Mouse (Mus musculus) fat pad, adult 2 months (tissue): Measurements from ENCODE around the gene Gm17657.
"Not testable (repeated sequence)": the region's sequence is repeated elsewhere in the genome, so short reads cannot be mapped to it uniquely, and the experiment has no call there.

ENCODE experiments used
- DNase-seq: peaks from one replicate; pipeline ENCODE4 v3.0.0-alpha.2; 2011; ENCODE audit warnings: low read depth, low spot score; ENCODE audit errors: extremely low read depth

Gm17657 gene

DNA sequence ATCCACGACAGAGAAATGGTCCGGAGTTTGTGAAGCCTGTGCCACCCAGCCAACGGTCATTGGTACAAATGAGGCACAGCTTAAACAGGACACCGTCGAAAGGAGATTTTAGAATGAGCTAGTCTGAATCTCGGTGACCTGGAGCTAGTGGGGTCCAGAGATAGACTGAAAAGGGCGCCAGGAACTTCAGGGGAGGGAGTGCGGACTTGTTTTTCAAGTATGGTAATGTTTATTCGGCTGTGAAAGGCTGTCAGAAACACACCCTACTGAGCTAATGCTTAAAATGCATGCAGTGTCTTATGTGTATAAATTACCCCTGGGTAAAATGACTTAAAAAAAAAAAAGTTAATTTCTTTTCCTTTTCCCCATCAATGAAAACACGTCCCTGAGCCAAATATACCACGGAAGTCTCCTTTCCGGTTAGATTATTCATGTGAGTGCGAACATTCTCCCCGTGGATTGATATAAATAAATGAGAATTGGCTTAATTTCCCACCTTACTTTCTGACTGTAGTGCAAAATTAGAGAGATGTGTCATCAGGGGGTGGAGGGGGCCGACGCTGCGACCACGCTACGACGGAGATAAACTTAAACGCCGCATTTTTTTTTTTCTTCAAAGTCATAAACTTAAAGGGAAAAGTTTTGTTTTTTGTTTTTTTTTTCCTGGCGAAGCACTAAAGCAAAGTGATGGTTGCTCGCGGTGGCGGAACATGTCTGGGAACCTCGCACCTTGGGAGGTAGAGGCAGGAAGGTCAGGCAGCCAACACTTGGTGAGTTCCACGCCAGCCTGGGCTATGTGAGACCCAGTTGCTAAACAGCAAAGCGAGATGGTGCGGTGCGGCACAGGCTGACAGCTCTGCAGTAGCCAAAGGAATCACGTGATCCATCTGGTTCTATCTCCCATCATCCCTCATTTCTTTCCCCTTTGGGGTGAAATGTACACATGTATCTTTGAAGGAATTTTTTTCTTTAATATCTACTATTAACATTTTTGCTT, 46.5 kb downstream of the Gm17657 start:
- DNase-seq = no peak

DNA sequence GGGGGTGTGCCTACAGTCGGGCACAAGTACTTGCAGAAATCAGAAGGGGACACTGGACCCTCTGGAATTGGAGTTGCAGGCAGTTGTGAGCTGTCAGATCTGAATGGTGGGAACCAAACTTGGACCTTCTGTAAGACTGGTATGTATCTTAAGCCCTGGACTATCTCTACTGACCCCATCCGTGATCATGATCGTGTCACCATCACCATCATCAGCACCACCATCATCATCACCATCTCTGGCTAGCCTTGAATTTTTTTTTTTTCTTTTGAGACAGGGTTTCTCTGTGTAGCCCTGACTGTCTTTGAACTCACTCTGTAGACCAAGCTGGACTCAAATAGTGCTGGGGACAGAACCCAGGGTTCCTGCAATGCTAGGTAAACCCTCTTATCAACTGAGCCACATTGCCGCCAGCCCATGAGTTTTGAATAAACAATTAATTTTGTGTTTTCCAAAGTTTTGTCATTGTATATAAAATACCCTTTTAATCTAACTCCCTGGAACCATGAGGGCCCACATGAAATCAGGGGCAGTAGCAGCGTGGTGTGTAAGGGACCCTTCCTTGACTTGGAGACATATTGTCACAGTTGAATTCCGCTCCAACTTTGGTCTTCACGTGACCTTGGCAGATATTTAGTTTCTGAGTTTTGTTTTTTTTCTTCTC, 47.3 kb downstream of the Gm17657 start:
- no peak for DNase-seq

DNA sequence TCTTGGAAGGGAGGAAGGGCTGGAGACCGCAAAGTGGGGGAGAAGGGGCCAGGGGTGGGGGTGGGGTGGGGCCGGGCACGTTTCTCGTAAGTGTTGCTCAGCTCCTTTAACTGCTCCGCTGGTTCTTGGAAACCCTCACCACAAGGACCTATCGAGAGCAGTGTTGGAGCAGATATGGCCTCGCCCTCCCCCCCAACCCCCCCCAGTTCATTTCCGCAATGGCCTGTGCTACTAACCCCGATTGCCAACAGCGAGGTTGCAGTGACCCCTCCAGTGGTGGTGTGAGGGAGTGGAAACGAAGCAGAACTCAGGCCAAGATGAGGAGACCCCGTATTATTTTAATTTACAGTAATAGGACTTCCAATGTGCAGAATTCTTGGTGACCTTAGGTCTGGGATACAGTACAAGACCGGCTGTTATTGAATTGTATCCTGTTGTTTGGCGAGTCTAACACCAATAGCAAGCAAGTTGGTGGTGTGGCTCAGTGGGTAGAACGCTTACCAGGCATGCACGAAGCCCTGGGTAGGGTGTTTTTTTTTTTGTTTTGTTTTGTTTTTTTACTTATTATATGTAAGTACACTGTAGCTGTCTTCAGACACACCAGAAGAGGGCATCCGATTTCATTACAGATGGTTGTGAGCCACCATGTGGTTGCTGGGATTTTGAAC, 48.5 kb downstream of the Gm17657 start:
- DNase-seq = no peak

DNA sequence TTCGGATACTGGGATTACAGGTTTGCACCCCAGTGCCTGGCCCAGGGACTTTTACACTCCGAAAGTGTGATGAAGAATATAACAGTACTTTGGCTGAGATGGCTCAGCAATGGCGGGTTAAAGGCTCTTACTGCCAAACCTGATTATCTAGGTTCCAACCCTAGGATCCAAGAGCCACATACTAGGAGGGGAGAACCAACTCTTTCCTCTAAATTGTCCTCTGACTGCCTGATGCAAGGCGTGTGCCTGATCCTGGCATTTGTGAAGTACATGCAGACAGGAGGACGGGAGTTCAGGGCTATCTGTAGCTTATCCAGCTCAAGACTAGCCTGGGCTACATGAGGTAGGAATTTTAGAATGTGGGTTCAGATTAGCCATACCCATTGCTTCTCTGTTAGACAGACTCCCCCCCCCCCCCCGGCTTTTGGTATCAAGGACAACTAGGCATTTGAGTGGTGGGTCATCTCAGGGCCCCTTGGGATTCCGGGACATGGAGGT, 49.1 kb downstream of the Gm17657 start:
- no peak for DNase-seq

DNA sequence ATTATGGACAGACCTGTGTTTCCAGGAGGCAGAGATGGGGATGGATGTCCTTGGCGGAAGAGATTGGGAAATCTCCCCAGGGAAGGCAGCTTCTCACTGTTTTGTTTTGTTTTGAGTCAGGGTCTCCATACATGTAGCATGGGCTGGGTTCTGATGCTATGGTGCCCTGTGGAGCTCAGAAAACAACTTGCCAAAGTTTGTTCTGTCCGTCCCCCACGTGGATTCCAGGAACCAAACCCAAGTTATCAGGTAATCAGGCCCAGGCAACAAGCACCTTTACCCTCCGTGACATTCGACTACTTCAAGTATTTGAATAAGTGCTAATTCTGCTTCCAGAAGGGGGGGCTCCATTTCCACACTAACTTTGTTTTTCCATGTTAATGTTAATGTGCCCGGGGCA, 49.9 kb downstream of the Gm17657 start:
- no peak for DNase-seq

DNA sequence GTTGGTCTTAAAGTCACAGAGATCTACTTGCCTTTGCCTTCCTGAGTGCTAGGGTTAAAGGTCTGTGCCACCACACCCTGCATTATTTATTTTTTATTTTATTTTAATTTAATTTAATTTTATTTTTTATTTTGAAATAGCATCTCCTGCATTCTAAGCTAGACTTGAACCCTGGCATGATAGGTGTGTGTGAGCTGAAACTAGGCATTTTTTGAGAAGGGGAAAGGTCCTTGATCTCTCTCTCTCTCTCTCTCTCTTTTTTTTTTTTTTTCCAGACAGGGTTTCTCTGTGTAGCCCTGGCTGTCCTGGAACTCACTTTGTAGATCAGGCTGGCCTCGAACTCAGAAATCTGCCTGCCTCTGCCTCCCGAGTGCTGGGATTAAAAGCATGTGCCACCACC, 50.5 kb downstream of the Gm17657 start:
- not testable (repeated sequence) for DNase-seq

DNA sequence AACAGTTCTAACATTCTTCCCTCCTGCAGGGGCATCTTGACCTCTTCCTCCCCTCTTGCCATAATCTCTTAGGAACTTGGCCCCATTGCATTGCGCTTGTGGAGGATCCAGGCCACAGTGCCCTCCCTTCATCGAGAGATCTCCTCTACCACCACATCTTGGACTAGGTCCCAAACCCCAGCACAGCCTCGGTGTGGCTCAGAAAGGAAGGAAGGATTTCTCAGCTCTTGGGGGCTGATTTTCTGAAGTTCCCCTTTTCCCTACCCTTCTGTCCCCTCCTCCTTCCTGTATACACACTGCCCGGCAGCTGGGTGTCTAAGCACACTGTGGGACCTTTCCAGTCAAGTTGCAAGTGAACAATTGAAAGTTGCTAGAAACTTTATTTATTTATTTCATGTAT, 51.4 kb downstream of the Gm17657 start:
- no peak for DNase-seq

DNA sequence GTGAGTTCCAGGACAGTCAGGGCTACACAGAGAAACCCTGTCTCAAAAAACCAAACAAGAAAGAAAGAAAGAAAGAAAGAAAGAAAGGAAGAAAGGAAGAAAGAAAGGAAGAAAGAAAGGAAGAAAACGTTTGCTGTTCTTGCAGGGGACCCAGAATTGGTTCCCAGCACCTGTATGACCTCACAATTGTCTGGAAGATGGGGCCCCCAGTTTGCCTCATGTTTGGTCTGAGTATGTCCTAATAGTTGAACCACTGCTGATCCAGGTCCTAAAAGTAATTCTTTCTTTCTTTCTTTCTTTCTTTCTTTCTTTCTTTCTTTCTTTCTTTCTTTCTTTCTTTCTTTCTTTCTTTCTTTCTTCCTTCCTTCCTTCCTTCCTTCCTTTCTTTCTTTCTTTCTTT, 52.0 kb downstream of the Gm17657 start:
- DNase-seq = not testable (repeated sequence)

DNA sequence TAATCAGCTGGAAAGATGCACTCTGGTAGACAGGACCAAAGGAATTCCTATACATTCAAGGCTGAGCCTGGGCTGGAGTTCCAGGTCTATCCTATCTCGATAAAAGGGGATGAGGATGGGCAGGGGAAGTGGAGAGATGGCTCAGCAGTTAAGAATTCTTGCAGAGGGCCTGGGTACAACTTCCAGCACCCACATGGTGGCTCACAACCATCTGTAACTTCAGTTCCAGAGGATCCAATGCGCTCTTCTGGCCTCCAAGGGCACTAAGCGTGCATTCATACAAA, 52.4 kb downstream of the Gm17657 start:
- no peak for DNase-seq

DNA sequence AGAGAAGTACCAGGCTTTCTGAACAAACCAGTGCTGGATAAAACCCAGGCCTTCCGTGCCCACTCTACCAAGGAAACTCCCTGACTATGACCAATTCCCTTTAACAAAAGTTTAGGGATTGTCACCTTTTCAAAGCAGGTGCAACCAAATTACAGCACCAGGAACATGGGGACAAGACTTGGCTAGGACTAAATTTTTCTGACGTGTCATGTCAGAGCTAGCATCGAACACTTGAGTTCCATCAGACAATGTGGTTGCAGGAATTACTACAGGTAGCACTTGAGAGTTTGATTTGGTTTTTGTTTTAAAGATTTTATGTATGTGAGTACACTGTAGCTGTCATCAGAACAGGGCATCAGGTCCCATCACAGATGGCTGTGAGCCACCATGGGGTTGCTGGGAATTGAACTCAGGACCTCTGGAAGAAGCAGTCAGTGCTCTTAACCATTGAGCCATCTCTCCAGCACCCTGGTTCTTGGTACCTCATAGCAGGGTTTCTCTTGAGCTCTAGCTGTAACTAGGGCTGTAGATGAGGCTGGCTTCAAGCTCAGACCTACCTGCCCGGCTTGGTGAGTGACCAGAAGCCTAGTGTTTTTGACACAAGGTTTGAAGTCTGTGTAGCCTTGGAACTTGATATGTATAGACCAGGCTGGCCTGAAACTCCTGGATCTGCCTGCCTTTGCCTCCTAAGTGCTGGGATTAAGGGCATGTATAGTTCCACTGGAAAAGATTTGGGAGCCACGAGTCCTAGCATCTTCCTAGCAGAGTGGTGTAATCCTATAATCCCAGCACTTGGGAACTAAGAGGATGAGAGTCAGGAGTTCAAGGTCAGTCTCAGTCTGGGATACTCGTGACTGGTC, 53.0 kb downstream of the Gm17657 start:
- no peak for DNase-seq

DNA sequence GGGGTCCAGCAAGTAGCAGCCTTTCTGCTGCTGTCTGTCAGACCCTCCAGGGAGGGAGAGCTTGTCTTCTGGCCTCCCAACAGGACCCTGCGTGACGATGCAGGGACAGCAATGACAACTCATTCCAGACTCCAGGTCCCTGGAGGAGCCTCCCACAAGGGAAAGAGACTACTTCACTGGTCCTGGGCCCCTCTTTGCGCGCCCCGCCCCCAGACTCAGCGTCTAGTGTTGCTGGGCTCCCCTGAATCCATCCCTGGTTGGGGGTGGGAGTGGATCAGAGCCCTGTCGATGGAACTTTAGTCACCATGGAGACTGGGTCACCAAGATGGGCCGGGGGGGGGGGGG, 54.7 kb downstream of the Gm17657 start:
- no peak for DNase-seq

DNA sequence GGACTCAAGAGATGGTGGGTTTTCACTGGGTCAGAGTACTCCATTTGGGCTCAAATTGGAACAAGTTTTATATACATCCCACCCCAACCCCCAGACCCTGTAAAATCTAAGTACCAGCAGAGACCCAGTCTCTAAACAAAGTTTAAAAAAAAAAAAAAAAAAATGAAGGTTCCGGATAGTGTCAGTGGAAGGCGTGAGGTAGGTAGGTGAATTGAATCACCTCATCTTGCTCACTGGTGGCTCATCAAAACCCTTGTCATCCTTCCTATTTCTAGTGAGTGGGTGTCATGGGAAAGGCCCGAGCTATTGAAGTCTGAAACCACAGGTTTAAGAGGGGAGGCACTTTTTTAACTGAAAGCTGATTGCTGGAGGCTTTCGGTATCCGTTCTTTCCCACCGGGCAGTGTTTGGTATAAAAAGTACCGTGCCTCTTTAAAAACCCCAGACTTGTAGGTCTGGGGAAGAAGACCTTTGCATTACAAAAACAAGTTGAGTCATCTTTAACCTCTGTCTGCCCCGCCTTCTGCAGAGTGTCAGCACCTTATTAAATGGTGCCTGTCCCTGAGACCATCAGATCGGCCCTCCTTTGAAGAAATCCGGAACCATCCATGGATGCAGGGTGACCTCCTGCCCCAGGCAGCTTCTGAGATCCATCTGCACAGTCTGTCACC, 55.2 kb downstream of the Gm17657 start:
- no peak for DNase-seq

DNA sequence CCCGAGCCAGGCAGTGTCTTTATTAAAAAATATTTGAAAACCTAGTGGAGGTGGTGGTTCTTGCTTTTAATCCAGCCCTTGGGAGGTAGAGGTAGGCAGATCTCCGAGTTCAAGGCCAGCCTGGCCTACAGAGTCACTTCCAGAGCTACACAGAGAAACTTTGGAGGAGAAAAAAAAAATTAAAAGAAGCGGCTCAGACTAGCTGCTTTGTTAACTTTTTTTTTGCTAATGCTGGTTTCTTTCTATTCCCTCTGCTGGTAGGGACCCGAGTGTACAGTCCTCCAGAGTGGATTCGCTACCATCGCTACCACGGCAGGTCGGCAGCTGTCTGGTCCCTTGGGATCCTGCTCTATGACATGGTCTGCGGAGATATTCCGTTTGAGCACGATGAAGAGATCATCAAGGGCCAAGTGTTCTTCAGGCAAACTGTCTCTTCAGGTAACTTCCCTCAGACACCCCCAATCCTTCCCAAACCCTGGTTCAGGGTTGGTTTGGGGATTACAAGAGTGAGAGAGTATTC, 55.9 kb downstream of the Gm17657 start:
- no peak for DNase-seq

DNA sequence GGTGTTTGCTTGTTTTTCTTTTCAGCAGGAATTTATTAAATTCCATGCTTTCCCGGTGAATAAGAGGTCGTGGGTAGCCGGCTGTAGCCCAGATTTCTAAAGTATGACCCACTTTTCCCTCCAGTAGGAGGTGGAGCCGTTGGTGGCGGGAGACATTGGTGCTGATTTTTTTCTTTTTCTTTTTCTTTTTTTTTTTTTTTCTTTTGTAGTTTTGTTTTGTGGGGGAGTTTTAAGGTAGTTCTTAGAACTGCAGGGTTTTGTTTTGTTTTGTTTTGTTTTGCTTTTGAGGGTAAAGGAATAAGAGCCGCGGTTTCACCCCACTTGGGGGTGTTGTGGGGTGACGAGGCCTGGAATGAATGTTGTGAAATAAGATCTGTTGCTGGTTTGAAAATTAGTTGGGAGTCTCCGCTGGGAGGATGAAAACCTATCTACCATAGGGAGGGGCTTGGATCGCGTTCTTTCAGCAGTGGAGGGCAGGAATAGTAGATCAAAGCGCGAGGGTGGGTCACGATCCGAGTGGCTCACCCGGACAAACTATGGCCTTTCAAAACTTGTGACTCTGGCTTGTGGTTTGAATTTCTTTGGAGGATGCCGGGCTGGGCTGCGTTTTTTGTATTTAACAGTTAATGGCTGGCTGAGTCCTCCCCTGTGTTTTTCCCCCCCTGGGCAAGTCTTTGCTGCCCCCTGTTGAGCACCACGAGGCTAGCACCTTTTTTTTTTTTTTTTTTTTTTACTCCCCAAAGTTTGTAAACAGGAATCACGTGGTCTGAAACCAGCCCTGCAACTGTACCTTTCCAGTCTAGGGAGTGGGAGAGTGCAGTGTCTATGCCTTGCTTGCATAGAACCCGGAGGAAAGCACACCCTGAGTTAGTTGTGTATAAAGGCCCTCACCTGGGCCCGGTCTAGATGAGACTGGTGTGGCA, 56.9 kb downstream of the Gm17657 start:
- peak; percentile 30 for DNase-seq

DNA sequence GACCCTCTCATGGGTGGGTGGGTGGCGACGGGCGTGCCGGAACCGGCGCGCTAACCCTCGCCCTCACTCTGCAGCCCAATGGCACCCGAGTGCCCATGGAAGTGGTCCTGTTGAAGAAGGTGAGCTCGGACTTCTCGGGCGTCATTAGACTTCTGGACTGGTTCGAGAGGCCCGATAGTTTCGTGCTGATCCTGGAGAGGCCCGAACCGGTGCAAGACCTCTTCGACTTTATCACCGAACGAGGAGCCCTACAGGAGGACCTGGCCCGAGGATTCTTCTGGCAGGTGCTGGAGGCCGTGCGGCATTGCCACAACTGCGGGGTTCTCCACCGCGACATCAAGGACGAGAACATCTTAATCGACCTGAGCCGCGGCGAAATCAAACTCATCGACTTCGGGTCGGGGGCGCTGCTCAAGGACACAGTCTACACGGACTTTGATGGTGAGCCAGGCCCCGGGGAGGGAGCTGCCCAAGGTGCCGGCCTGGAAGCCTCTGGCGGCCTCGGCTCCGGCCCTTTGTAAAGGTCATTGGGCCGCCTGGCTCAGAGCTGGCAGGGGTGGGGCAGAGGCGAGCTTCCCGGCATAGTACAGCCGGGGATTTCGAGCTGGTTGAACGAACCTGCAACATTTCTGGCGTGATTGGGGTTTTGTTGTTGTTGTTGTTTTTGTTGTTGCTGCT, 57.7 kb downstream of the Gm17657 start:
- no peak for DNase-seq

DNA sequence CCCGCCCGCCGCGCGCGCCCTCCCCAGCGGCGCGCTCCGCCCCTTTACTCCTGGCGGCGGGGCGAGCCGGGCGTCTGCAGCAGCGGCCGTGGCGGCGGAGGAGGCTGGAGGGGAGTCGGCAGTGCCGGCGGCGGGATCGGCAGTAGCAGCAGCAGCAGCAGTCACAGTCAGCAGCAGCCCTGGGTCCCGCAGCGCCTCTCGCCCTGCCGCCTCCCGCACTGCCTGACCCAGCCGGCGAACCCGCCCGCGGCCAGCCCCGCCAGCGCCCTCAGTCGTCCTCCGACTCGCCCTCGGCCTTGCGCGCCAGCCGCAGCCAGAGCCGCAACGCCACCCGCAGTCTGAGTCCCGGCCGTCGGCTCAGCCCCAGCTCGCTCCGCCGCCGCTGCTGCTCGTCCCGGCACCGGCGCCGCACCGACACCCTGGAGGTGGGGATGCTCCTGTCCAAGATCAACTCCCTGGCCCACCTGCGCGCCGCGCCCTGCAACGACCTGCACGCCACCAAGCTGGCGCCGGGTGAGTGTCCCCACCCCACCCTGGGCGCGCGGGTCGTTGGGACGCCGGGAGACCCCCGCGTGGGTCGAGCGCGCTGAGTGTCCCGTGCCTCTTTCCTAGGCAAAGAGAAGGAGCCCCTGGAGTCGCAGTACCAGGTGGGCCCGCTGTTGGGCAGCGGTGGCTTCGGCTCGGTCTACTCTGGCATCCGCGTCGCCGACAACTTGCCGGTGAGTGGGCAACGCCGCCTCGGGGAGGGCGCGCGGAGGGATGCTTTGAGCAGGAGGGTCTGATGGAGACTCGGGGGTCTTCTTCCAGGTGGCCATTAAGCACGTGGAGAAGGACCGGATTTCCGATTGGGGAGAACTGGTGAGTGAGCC, 58.5 kb downstream of the Gm17657 start, which contains the start of gene Pim1:
Gene Pim1, plus strand, starts transcription at position 41 of the 869 bp plus-strand sequence.
- DNase-seq = no peak

DNA sequence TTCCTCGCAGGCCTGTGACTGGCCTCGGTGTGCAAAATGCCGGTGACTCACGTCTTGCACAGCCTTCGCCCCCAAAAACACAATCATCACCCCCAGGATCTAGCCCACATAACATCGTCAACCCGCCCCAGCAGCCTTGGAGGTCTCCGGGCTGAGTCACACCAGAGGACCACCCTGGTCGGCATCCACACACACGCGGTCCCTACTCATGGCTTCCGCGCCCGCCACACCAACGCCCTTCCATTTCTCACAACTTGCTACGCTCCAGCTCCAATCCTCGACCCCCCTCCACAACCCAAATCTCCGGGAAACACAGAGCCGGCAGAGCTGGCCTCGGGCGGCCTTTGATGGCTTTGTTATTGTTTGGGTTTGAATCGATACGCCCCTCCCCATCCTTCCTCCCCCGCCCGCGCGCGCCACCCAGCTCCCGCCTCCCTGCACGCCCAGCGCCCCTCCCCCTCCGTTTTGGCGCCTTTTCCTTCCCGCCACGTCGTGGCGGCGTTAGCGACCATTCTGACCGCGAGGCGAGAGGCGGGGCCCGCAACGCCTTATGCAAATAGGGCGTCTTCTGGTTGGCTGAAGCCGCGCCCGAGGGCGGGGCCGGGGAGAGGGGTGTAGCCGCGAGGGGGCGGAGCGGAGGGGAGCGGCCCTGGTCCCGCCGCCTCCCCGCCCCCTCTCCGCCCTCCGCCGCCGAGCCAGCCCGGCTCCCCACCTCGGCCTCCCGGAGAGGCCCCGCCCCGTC, 59.3 kb downstream of the Gm17657 start:
- DNase-seq = peak; percentile 40
